Mouse (Mus musculus): ENCODE data around the gene Znfx1.
"Not testable (repeated sequence)": the region's sequence is repeated elsewhere in the genome, so short reads cannot be mapped to it uniquely, and the experiment has no call there.

Znfx1 gene

DNA sequence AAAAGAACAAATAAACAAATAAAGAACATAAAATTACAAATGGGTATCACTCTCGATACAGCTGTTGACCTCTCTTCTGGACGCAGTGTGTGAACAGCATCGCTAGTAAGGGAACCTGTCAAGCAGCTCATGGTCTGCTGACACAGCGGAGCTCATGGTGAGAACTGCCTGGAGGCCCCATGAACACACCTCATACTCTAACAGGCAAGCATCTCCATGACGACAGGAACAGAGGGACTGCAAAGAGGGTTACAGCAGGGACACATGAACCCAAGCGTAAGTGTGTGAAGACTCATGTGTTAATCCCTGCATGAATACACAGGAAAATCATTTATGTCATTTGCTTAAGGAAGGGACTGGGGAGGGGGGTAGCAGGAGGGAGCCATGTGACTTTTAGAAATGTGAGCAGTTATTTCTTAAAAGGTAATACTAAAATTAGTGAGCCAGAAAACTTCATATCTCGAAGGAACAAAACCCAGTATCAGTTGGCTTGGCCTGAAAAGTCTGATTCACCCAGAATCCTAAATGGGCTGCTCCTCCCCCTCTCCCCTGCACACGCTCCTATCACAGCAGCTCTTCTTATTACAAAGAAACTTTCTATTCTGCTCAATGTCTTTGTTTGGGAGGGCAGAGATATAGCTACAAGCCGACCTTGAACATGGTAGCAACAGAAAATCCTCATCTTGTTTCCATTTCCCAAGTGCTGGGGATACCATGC is 9.5 kb downstream of the Znfx1 start:
- no peak for DNase-seq (ENCODE audit: low spot score)

DNA sequence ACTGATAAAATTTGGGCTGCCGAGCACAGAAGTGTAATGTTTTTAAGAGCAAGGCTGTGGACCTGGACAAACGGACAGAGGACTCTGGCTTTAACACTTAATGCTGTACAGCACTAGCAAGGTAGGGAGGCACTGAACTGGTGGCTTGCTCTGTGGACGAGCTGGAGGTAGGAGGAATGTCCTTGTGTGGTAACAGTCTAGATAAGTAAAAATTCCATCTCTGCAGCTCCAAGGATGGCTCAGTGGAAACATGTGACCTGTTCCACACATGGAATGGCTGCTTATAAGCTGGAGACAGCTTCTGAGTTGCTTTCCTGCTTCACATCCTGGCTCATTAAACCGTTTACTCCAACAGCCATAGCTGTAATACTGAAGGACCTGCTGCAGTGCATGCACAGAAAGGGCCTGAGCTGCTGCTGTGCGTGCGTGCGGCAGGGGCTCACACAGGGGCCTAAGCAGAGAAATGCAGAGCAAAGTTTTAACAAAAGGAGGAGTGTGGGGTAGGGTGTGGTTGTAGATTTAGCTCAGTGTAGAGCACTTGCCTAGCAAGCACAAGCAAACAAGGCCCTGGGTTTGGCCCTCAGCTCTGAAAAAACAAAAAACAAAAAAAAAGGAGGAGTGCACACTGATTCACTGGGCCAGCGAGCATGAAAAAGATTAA is 14.0 kb downstream of the Znfx1 start:
- DNase-seq (ENCODE audit: low spot score), result no peak

DNA sequence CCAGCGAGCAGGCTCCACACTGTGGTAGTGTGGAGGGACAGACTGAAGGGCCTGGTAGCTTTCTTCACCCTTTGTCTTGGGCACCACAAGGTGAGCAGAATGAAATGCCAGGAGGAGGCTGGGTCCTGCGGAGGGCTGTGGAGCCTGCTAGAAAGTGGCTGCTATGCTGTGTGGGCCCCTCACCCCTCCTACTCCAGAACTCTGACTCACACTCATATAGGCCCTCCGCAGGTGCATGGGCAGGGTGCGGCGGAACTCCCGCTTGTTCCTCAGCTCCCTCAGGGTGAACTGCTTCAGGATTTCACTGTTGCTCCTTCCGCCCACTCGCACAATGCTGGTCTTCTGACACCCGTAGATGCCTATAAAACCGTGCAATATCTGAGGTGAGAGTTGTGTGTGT is 14.6 kb downstream of the Znfx1 start:
- no peak for DNase-seq (ENCODE audit: low spot score)

DNA sequence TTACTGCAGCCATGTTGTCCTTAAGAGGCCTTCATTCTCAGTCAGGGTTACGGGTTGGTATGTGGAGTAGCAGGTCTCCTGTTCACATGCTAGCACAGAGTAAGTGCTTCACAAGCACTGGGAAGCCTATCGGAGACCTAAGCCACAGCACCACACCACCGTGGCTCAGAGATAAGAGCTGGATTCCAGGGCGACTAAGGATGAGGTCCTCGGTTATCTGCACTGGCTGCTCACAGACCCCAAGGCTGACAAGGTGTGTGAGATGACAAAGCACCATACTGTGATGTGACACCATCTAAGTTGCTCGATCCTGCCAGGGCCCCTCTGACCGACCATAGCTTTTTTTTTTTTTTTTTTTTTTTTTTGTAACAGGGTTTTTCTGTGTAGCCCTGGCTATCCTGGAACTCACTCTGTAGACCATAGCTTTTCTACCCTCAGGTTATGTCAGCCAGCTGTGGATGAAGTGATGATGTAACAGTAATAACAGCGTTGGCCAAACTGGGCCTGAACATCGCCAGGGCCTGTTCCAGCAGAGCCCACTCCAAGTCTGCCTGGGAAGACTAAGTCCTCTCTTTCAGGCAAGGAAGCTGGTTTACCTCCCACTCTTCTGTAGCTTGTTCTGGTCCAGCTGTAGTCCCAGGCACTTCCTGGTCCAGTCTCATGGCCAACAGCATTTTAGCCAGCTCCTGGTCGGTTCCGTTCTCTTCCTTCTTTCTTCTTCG is 19.3 kb downstream of the Znfx1 start:
- DNase-seq (ENCODE audit: low spot score), result no peak

DNA sequence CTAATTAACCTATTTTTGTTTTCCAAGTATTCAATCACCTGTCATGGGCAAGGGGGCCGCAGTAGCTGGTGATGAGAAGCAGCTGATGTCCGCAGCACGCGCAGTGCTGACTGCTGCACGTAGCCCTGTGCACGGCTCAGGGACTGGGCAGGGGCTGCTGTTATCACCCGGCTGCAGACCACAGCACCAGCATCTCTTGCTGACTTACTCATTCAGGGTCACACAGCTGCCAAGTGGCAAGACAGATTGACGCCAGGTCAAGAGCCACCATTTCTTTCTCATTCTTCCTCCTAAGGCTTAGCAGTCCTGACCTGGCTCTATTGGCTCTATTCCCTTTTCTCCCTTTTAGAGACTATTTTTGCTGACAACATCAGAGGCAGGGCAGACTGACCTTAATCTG is 23.4 kb downstream of the Znfx1 start:
- DNase-seq (ENCODE audit: low spot score), result no peak

DNA sequence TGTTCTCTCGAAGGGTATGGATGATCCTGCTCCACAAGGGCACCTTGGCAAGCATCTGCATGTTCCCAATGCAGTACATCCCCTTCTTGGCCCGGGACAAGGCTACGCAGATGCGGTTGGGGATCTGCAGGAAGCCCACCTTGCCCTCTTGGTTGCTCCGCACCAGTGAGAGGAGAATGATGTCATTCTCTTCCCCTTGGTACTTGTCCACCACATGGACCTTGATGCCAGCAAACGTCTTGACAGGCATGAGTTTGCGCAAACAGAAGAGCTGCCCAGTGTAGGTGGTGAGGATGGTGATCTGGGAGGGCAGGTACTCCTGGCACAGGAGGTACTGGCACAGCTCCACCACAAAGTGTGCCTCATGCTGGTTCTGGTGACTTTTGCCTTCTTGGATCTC is 24.1 kb downstream of the Znfx1 start:
- DNase-seq (ENCODE audit: low spot score), result no peak

DNA sequence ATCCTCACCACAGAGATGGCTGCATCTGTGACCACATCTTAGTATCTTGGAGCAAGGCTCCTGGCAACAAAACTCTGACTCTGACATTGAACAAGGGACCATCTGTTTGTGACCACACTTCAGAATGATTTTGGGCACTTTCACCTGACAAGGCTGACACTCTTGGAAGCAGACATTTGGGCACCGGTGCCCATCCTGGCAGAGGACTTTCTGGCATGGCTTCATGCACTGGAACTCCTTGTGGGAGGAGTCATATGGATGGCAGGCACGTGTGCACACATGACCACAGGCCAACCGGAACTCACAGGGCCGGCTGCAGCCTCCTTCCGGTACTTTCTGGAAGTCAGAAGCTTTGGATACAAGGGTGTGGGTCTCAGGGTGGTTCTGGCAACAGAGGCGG is 24.5 kb downstream of the Znfx1 start:
- DNase-seq (ENCODE audit: low spot score), result no peak

DNA sequence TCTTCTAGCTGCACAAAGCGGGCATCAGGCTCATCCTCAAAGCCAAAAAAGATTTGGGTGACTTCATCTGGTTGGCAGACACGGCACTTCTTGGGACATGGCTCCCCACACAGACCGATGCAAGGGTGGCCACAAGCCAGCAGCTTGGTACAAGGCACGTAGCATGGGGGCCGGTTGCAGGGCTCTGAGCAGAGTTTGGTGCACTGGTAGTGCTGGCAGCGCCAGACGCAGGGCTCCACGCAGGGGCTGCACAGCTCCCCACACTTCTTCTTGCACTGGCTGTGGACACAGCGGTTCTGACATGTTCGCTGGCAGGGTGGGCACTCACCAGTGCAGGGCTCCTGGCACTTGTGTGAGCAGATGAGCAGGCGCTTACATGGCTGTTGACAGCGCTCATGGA is 25.1 kb downstream of the Znfx1 start:
- DNase-seq (ENCODE audit: low spot score), result no peak

DNA sequence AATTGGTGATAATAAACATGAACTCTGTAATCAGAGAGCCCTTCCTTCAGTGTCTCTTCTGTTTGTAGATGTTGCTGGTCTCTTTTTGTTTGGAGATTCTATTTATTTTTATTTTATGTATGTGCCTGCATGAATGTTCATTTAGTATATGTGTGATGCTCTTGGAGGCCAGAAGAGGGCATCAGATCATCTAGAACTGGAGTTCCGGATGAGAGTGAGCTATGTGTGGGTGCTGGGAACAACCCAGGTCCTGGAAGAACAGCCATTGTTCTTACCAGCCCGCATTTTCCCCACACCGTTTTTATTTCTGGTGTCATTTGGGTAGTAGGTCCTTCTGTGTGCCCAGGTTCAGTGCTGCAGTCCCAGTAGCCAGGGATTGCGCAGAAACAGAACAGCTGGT is 32.3 kb downstream of the Znfx1 start:
- no peak for DNase-seq (ENCODE audit: low spot score)

DNA sequence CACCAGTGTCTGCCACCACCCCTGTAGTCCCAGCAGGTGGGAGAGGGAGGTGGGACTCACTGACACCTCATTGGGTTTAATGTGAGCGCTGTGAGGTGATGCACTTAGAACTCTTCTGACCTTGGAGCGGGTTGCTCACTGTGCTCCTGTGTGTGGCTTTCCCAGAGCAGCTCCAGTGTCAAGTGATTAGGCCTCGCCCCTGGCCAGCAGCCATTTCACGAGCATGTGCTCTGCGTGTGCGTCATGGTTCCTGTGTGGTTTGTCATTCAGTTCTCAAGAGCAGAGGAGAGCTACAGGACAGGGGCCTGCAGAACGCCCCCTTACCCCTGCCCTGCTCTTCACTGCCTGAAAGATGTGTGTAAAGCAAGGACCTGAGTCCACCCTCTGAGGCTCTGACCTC is 34.3 kb downstream of the Znfx1 start:
- DNase-seq (ENCODE audit: low spot score), result no peak

DNA sequence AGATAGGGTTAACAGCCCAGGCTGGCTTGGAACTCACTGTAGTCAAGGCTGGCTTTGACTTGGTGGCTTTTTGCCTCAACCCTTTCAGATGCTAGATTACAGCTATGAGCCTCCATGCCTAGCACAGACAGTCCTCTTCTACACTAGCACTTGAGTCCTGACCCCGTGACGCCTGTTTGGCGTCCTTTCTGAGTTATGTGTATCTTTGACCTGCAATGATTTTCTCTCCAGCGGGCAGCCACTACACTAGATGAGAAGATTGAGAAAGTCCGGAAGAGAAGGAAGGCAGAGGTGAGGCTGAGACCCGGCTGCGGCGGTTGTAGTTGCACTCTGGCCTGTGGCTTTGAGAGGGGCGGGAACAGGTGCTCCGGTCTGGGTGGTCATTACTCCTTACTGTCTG is 43.4 kb downstream of the Znfx1 start:
- no peak for DNase-seq (ENCODE audit: low spot score)

DNA sequence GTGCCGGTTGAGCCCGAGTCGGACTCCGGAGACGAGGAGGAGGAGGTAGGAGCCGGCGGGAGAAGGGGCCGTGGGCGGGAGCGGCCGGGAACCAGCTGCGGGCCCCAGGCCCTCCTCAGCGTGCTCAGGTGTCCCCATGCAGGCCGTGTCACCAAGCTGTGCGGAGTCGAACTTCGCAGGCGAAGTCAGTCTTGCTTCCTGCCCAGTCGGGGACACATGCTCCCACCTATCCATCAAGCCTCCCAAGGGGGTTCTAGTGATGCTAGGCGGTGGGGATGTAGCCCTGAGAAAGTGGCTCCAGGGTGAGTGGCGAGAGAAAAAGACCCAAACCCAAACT is 47.5 kb downstream of the Znfx1 start:
- DNase-seq (ENCODE audit: low spot score), result no peak

DNA sequence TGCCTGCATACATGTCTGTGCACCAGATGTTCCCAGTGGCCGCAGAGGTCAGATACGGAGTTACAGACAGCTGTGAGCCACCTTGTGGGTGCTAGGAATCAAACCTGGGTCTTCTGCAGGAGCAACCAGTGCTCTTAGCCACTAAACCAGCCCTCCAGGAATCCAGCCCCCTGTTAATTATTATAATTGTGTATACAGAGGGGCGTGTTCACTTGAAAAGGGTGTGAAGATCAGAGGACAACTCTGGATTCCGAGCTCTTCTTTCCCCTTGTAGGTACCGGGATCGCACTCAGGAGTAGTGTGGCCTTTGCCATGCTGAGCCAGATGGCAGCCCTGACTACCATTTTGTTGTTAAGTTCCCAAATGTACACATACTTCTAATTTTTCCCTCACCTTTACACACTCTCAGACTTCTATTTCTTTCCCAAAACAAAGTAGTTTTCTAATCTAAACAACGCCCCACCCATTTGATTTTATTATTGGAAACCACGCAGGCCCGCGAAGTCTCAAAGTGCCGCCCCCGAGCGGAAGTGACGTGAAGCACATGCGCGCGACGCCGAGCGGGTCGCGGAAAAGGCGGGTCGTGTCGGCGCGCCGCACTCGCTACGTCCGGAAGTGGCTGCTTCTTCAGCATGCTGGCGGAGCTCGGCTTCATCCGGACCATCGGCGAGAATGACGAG is 48.0 kb downstream of the Znfx1 start, which contains the start of gene Ddx27:
Ddx27 (plus strand) TSS at position 492 of the 680 bp plus-strand sequence.
- peak; percentile 95 for DNase-seq (ENCODE audit: low spot score)

DNA sequence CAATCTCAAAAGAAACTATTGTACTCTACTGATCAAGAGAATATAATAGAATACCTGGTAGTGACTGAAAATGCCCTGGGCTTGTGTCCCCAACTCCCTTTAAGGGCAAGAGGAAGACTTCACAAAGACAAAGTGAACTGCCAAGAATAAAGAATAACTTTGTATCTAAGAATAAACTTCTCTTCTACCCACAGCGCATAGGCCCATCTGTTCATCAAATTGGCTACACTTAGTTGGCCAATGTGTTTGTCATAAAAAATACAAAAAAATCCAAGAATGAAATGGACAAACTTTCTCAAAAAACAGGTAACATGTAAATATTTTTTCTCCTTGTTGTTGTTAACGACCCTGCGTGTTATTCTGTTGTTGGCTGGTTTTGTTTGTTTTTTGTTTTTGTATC is 52.3 kb downstream of the Znfx1 start:
- no peak for DNase-seq (ENCODE audit: low spot score)

DNA sequence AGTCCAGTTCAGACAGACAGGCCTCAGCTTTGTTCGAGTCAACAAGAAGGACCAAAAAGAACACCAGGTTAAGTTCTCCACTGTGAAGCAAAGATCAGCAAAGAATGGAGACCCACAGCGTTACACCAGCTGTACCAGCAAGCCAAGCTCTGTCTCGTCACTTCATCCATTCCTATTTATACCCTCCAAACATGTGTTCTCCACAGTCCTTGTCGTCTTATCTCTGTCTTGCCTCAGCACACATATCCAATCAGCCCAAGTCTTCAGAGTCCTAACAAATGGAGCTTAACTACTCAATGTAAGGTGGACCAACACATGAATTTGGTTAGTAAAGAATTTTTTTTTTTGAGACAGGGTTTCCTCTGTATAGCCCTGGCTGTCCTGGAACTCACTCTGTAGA is 53.3 kb downstream of the Znfx1 start:
- no peak for DNase-seq (ENCODE audit: low spot score)

DNA sequence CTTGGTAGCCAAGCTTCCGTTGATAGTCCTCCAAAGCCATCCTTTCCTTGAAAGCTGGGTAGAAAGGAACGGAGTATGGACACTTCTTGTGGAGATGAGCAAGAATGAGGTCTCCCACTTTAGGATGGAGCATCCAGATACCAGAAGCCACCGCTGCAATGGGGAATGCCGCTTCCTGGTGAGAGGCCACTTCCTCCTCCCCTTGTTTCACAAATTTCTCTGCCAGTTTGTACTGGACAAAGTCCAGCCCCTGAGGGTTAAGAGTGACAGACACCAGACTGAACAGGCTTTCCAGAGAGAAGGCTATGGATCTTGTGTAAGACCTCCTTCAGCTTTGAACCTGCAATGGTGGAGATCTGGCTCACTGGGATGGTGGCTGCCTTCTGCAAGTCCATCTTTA is 55.2 kb downstream of the Znfx1 start:
- DNase-seq (ENCODE audit: low spot score), result not testable (repeated sequence)

DNA sequence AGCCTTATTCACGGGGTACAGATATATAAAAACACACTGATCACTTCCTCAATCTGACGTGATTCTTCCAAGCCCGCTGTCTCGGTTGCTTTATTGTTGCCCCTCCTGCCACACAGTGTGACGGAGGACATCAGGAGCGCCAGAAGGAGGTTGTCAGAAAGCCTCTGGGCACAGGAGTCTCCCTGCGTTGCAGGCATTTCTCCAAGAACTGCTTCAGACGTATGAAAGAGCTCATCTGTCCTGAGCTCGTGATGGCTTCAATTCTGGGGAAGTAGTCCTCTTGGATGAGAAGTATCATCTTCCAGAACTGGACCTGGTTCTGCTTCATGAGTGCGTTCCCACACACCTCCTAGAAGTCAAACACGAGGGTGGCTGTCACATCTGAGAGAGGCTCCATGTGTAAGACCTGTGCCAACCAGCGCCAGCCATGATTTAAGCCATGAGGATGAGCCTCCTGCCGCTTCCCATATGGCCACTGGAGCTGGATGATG is 55.8 kb downstream of the Znfx1 start:
- no peak for DNase-seq (ENCODE audit: low spot score)

DNA sequence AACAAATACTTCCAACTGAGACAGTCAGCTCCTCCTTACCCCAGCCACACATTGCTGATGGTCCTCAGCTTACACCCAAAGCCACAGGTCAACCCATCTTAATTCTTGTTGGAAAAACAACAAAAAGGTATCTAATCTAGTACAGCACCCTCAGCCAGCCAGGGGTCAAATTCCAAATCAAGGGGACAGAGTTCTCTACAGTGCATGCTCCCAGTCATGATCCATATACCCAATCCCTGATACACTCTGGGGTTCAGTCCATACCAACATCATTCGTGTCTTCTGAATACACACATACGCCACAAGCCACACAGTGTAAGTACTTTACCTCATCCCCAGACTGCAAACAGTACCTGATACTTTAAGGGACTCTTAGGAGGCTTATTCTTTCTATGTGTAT is 56.5 kb downstream of the Znfx1 start:
- no peak for DNase-seq (ENCODE audit: low spot score)

DNA sequence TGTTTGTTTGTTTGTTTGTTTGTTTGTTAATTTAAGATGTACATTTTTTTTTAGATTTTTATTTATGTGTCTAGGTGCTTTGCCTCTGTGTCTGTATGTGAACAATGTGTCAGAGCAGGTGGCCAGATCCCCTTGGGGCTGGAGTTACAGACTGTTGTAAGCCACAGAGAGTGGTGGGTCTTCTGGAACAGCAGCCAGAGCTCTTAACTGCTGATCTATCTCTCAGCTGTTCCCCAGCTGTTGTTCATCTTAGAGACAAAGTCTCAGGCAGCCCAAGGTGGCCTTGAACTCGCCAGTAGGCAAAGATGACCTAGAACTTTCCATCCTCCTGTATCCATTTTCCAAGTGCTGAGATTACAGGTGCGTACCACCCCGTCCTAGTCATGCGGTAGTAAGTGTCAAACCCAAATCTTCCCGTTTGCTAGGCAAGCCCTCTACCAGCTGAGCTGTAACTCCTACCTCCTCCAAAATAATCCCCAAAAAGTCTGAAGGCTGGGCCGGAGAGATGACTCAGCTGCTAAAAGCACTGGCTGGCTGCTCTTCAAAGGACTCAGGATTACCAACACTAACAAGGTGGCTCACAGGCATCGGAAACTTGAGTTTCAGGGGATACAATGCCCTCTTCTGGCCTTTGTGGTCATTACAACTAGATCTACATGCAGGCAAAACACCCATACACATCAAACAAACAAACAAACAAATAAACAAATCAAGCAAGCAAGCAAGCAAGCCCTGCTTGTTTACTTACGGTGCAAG is 58.5 kb downstream of the Znfx1 start:
- peak; percentile 88 for DNase-seq (ENCODE audit: low spot score)

DNA sequence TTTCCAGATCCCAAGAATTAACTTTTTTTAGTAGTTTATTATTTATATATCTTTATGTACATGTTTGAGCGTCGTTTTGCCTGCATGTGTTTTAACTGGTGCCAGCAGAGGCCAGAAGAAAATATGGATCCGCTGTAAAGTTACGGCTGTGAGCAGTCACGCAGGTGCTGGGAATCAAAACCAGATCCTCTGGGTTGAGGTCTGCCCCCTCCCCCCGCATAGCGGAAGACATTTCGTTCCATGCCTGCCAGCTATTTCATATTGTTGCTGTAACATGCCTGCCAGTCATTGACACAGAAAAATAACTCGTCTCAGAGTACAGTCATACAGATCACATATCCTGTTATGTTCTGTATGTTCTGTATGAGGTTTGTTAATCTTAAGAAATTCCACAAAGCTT is 61.3 kb downstream of the Znfx1 start:
- DNase-seq (ENCODE audit: low spot score), result no peak

DNA sequence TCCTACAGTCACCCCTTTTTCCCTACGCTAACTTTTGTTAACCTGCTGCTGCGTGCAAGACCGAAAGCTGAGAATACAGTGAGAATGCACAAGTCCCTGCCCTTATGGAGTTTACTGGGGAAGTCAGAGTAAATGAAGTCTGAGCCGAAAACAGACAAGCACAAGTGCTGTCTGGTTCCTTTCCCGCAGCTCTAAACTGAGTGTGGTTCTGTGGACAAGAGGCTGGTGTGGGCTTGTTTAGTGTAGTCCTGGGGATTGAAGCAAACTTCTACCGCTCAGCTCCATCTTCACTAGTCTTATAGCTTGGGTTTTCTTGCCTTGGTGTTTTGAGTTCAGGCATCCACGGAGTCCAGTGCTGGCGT is 66.3 kb downstream of the Znfx1 start:
- DNase-seq (ENCODE audit: low spot score), result no peak

All from embryo, embryonic 10.5 days (tissue).